Mouse (Mus musculus): ENCODE results near the gene Plekha5. TPM values are rescaled to one million over a fixed set of nuclear protein-coding genes. Genes with fewer than 3 reads are reported as not detected.
"Not testable (repeated sequence)": the region's sequence is repeated elsewhere in the genome, so short reads cannot be mapped to it uniquely, and the experiment has no call there.

The Plekha5 gene
- polyA plus RNA-seq, 1 experiment from 2014 or later, result 42.2 TPM

- H3K36me3 ChIP-seq (ENCODE audit: control insufficient read depth, insufficient read depth, low read length), result peaks cover 24% of the 10 kb centered on the region
- H3K27me3 ChIP-seq (ENCODE audit: control insufficient read depth, insufficient read depth, low read length); H3K9ac ChIP-seq (replicated peaks; ENCODE audit: low read depth, low read length); H3K4me2 ChIP-seq (ENCODE audit: low read depth, low read length); H3K4me1 ChIP-seq (ENCODE audit: control insufficient read depth, insufficient read depth, low read length); H3K27ac ChIP-seq (ENCODE audit: low read depth, low read length); H3K4me3 ChIP-seq (ENCODE audit: low read depth, low read length); ATAC-seq (ENCODE audit: low read depth); H3K9me3 ChIP-seq (ENCODE audit: control insufficient read depth, low read length): not testable (repeated sequence)
These were observed 155.1 kb downstream of the Plekha5 start for GRCm38 (mm10) chr6:140578985-140579384.

- Histone ChIP-seq H3K4me2 (ENCODE audit: low read depth, low read length) (no peak overlapping the region), H3K27ac (ENCODE audit: low read depth, low read length) (no peak overlapping the region), H3K9me3 (ENCODE audit: control insufficient read depth, low read length) (no peaks in the 10 kb centered on the region), H3K9ac (replicated peaks; ENCODE audit: low read depth, low read length) (no peak overlapping the region), H3K36me3 (ENCODE audit: control insufficient read depth, insufficient read depth, low read length) (peaks cover 16% of the 10 kb centered on the region; the same call in 1 of the 2 replicates), H3K27me3 (ENCODE audit: control insufficient read depth, insufficient read depth, low read length) (no peaks in the 10 kb centered on the region), H3K4me3 (ENCODE audit: low read depth, low read length) (no peak overlapping the region), H3K4me1 (ENCODE audit: control insufficient read depth, insufficient read depth, low read length) (no peaks in the 10 kb centered on the region)
- WGBS, result 92% methylated on average over 4 of the region's 4 CpGs
- ATAC-seq (ENCODE audit: low read depth), result no peak
These were observed 156.3 kb downstream of the Plekha5 start for GRCm38 (mm10) chr6:140580170-140580569.

DNA sequence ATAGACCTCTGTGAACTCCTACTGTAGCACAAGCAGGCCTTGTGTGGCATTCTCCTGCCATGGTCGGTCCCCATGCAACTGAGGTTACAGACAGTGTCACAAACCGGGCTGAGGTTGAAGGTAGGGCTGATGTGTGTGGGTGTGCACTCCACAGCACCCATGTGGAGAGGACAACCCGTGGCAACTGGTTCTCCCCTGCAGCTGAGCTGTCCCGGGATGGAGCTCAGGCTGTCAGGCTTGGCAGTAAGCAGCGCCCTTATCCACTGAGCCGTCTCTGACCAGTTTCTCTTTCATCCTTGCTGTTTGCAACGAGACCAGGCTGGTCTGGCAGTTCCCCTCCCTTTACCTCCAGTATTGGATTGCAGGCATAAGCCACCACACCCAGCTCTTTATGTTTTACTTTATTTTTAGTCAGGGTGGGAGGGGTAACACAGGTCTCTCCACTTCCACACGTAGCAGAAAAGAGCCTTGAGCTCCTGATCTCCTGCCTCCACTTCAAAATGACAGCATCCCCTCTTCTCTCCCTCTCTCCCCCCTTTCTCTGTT is 162.9 kb downstream of the Plekha5 start:
- 92% methylated on average over 8 of the region's 8 CpGs for WGBS
- no peaks in the 10 kb centered on the region for H3K4me1 ChIP-seq (ENCODE audit: control insufficient read depth, insufficient read depth, low read length)
- no peak overlapping the region for H3K4me2 ChIP-seq (ENCODE audit: low read depth, low read length)
- no peaks in the 10 kb centered on the region for H3K27me3 ChIP-seq (ENCODE audit: control insufficient read depth, insufficient read depth, low read length)
- H3K4me3 ChIP-seq (ENCODE audit: low read depth, low read length), result no peak overlapping the region
- ATAC-seq (ENCODE audit: low read depth), result no peak
- no peaks in the 10 kb centered on the region for H3K9me3 ChIP-seq (ENCODE audit: control insufficient read depth, low read length)
- no peak overlapping the region for H3K27ac ChIP-seq (ENCODE audit: low read depth, low read length)
- no peak overlapping the region for H3K9ac ChIP-seq (replicated peaks; ENCODE audit: low read depth, low read length)
- peaks cover 47% of the 10 kb centered on the region for H3K36me3 ChIP-seq (ENCODE audit: control insufficient read depth, insufficient read depth, low read length)

DNA sequence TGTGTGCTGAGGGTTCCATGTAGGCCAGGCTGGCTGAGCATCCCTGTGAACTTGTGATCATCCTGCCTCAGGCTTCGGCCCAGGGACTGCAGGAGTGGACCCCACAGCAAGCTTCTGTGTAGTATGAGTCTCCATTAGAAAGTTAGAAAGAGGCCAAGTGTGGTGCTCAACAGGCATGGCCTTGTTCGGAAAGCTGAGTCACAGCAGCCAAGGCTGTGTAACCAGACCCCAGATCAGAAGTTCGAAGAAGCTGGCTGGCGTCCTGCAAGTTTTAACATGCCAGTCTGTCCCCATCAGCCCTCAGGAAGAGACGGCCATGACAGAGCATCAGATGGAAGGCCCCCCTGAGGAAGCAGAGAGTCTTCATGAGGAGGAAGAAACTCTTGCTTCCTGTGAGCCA is 167.5 kb downstream of the Plekha5 start:
- WGBS, result 89% methylated on average over 5 of the region's 5 CpGs
- Histone ChIP-seq H3K4me2 (ENCODE audit: low read depth, low read length) (no peak overlapping the region), H3K27ac (ENCODE audit: low read depth, low read length) (no peak overlapping the region), H3K9me3 (ENCODE audit: control insufficient read depth, low read length) (no peaks in the 10 kb centered on the region), H3K4me3 (ENCODE audit: low read depth, low read length) (no peak overlapping the region), H3K36me3 (ENCODE audit: control insufficient read depth, insufficient read depth, low read length) (peaks cover 52% of the 10 kb centered on the region), H3K9ac (replicated peaks; ENCODE audit: low read depth, low read length) (no peak overlapping the region), H3K4me1 (ENCODE audit: control insufficient read depth, insufficient read depth, low read length) (no peaks in the 10 kb centered on the region), H3K27me3 (ENCODE audit: control insufficient read depth, insufficient read depth, low read length) (no peaks in the 10 kb centered on the region)
- no peak for ATAC-seq (ENCODE audit: low read depth)

- H3K27me3 ChIP-seq (ENCODE audit: control insufficient read depth, insufficient read depth, low read length), result no peaks in the 10 kb centered on the region
- no peak for ATAC-seq (ENCODE audit: low read depth)
- no peaks in the 10 kb centered on the region for H3K4me1 ChIP-seq (ENCODE audit: control insufficient read depth, insufficient read depth, low read length)
- no peaks in the 10 kb centered on the region for H3K9me3 ChIP-seq (ENCODE audit: control insufficient read depth, low read length)
- 94% methylated on average over 8 of the region's 8 CpGs for WGBS
- no peak overlapping the region for H3K4me2 ChIP-seq (ENCODE audit: low read depth, low read length)
- peaks cover 39% of the 10 kb centered on the region for H3K36me3 ChIP-seq (ENCODE audit: control insufficient read depth, insufficient read depth, low read length)
- H3K9ac ChIP-seq (replicated peaks; ENCODE audit: low read depth, low read length), result no peak overlapping the region
- no peak overlapping the region for H3K27ac ChIP-seq (ENCODE audit: low read depth, low read length)
- H3K4me3 ChIP-seq (ENCODE audit: low read depth, low read length), result no peak overlapping the region
These were observed 168.9 kb downstream of the Plekha5 start for GRCm38 (mm10) chr6:140592713-140593112.

DNA sequence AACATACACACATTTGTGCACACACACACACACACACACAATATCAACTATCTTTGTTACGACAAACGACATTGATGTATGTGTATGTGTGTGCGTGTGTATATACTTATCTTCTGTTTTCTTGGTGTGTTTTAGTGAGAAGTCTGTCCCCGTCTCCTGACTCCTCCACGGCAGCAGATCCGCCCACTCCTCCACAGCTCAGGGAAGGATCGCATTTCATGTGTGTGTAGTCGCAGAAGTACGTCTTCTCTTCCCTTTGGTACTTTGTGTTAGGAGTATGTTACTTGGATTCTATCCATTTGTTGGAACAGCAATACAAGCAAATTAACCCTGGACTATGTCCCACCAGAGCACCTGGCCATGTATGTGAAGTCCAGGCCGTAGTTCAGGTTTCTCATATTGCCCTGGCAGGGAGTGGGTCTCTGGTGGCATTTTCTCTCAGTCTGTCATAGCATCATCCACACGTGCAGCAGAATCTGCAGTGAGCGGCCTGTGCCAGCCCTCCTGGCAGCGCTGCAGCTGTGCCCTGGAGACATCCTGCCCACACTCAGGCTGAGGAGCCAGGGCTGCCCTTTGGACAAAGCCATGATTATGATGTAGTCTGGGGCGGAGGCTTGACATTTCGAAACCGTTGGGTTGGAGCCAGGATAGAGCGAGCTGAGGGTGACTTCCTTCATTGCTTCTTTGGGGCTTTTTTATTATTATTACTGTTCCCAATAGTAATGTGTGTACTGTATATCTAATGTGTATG is 169.7 kb downstream of the Plekha5 start:
- Histone ChIP-seq H3K9me3 (ENCODE audit: control insufficient read depth, low read length) (no peaks in the 10 kb centered on the region), H3K4me1 (ENCODE audit: control insufficient read depth, insufficient read depth, low read length) (no peaks in the 10 kb centered on the region), H3K4me3 (ENCODE audit: low read depth, low read length) (no peak overlapping the region), H3K27ac (ENCODE audit: low read depth, low read length) (no peak overlapping the region), H3K4me2 (ENCODE audit: low read depth, low read length) (no peak overlapping the region), H3K9ac (replicated peaks; ENCODE audit: low read depth, low read length) (no peak overlapping the region), H3K36me3 (ENCODE audit: control insufficient read depth, insufficient read depth, low read length) (peaks cover 30% of the 10 kb centered on the region), H3K27me3 (ENCODE audit: control insufficient read depth, insufficient read depth, low read length) (no peaks in the 10 kb centered on the region)
- WGBS, result 86% methylated on average over 17 of the region's 17 CpGs
- ATAC-seq (ENCODE audit: low read depth), result no peak; the same call in 1 of the 2 replicates

DNA sequence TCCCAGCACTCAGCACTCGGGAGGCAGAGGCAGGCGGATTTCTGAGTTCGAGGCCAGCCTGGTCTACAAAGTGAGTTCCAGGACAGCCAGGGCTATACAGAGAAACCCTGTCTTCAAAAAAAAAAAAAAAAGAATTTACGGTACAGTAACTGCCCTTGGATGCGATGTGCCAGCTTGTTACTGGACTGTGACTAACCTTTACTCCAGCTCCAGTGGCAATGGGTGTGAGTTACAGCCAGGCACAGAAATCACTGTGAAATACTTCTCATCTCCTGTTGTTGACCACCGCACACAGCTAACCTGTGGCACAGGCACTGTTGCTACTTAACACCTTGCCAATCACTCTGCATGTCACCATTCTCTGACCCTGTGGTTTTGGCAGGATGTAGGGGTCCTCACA is 171.7 kb downstream of the Plekha5 start:
- WGBS, result 92% methylated on average over 6 of the region's 6 CpGs
- H3K36me3 ChIP-seq (ENCODE audit: control insufficient read depth, insufficient read depth, low read length), result peaks cover 20% of the 10 kb centered on the region
- not testable (repeated sequence) for H3K9ac ChIP-seq (replicated peaks; ENCODE audit: low read depth, low read length); H3K9me3 ChIP-seq (ENCODE audit: control insufficient read depth, low read length); H3K27me3 ChIP-seq (ENCODE audit: control insufficient read depth, insufficient read depth, low read length); H3K4me1 ChIP-seq (ENCODE audit: control insufficient read depth, insufficient read depth, low read length); H3K4me2 ChIP-seq (ENCODE audit: low read depth, low read length); H3K27ac ChIP-seq (ENCODE audit: low read depth, low read length); H3K4me3 ChIP-seq (ENCODE audit: low read depth, low read length); ATAC-seq (ENCODE audit: low read depth)

GRCm38 (mm10) chr6:140597381-140598329 is 173.8 kb downstream of the Plekha5 start:
- no peak overlapping the region for H3K27ac ChIP-seq (ENCODE audit: low read depth, low read length)
- H3K27me3 ChIP-seq (ENCODE audit: control insufficient read depth, insufficient read depth, low read length), result no peaks in the 10 kb centered on the region
- 41% methylated on average over 15 of the region's 15 CpGs for WGBS
- no peak for ATAC-seq (ENCODE audit: low read depth)
- no peak overlapping the region for H3K4me3 ChIP-seq (ENCODE audit: low read depth, low read length)
- H3K9me3 ChIP-seq (ENCODE audit: control insufficient read depth, low read length), result no peaks in the 10 kb centered on the region
- no peaks in the 10 kb centered on the region for H3K4me1 ChIP-seq (ENCODE audit: control insufficient read depth, insufficient read depth, low read length)
- no peak overlapping the region for H3K9ac ChIP-seq (replicated peaks; ENCODE audit: low read depth, low read length)
- no peak overlapping the region for H3K4me2 ChIP-seq (ENCODE audit: low read depth, low read length)
- peaks cover 8% of the 10 kb centered on the region; the same call in 1 of the 2 replicates for H3K36me3 ChIP-seq (ENCODE audit: control insufficient read depth, insufficient read depth, low read length)

DNA sequence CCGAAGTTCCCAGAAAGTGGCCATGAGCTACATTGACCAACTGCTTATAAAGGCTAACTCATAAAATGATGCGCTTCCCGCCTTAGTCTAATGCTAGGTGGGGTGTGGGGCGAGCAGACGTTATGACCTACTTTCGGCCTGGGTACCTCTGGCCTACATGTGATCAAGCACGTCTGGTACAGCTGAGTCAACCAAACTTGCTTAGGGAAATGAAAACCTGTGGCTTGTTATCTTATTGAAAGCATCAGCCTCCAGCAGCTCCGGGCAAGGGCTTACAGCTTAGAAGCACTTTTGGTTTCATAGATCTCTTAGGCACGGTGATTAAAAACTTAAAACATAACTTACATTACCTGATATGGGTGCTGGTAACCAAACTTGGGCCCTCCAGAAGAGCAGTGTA is 174.7 kb downstream of the Plekha5 start:
- no peak overlapping the region for H3K9ac ChIP-seq (replicated peaks; ENCODE audit: low read depth, low read length)

More for the DNA sequence above, 174.7 kb downstream of the Plekha5 start:
- H3K4me1 ChIP-seq (ENCODE audit: control insufficient read depth, insufficient read depth, low read length), result no peaks in the 10 kb centered on the region
- H3K9me3 ChIP-seq (ENCODE audit: control insufficient read depth, low read length), result no peaks in the 10 kb centered on the region
- no peaks in the 10 kb centered on the region for H3K27me3 ChIP-seq (ENCODE audit: control insufficient read depth, insufficient read depth, low read length)
- no peak overlapping the region for H3K4me2 ChIP-seq (ENCODE audit: low read depth, low read length)
- H3K36me3 ChIP-seq (ENCODE audit: control insufficient read depth, insufficient read depth, low read length), result peaks cover 6% of the 10 kb centered on the region; the same call in 1 of the 2 replicates
- 94% methylated on average over 9 of the region's 9 CpGs for WGBS
- no peak overlapping the region for H3K4me3 ChIP-seq (ENCODE audit: low read depth, low read length)
- no peak overlapping the region for H3K27ac ChIP-seq (ENCODE audit: low read depth, low read length)
- ATAC-seq (ENCODE audit: low read depth), result no peak

Measured in neural tube, embryonic 14.5 days (tissue).